Mouse (Mus musculus) layer of hippocampus, postnatal 14 days (tissue): ENCODE data around the gene Dmbx1. TPM values are rescaled to one million over a fixed set of nuclear protein-coding genes. Genes with fewer than 3 reads are reported as not detected.

Source experiments
- DNase-seq, 2 experiments: peaks; one replicate each; pipeline ENCODE4 v3.0.0; 2021 to 2022; ENCODE audit warnings: low spot score in 2 of 2, mixed read lengths in 1 of 2
- total RNA-seq, 2 experiments: library from RNA; stranded (reverse); gene quantifications; 2 replicates each; pipeline ENCODE4 v1.2.3; 2021

Dmbx1 gene
- total RNA-seq, 2 experiments from 2014 or later = 0.14 to 0.21 TPM

GRCm38 (mm10) chr4:115890553-115890952 is 49.2 kb downstream of the Dmbx1 start, which contains the start of gene 6430628N08Rik:
Gene 6430628N08Rik, plus strand, starts transcription at chr4:115890665.
- no peak for DNase-seq

- DNase-seq = no peak
These were observed 49.7 kb downstream of the Dmbx1 start for GRCm38 (mm10) chr4:115890066-115890465.

GRCm38 (mm10) chr4:115886875-115887274 is 52.9 kb downstream of the Dmbx1 start:
- DNase-seq = no peak

GRCm38 (mm10) chr4:115885846-115886245 is 53.9 kb downstream of the Dmbx1 start:
- DNase-seq = peak; percentile 13 to 28

GRCm38 (mm10) chr4:115884022-115884421 is 55.7 kb downstream of the Dmbx1 start, which contains the start of gene Kncn:
Gene Kncn, plus strand, starts transcription at chr4:115884400.
- no peak for DNase-seq

- no peak for DNase-seq
These were observed 57.5 kb downstream of the Dmbx1 start for GRCm38 (mm10) chr4:115882195-115882594.

GRCm38 (mm10) chr4:115881183-115881582 is 58.5 kb downstream of the Dmbx1 start:
- DNase-seq = peak; percentile 19 to 57

- DNase-seq = no peak
These were observed 60.9 kb downstream of the Dmbx1 start for GRCm38 (mm10) chr4:115878828-115879227.

GRCm38 (mm10) chr4:115878216-115878678 is 61.5 kb downstream of the Dmbx1 start:
- no peak for DNase-seq

- no peak for DNase-seq
These were observed 66.5 kb downstream of the Dmbx1 start for GRCm38 (mm10) chr4:115873231-115873630.

- DNase-seq = no peak
These were observed 70.1 kb downstream of the Dmbx1 start for GRCm38 (mm10) chr4:115869512-115870210.

Other genes with a start within 250 kb of the Dmbx1 start
- 10 to 100 TPM; 44.8 to 46.6 TPM for gene Efcab14, start 202.2 kb downstream of the Dmbx1 start, total RNA-seq
- gene Tex38, start 158.9 kb downstream of the Dmbx1 start, total RNA-seq = not detected
- 10 to 100 TPM; 35.2 to 37.8 TPM for gene Atpaf1, start 155.1 kb downstream of the Dmbx1 start, total RNA-seq
- gene Mob3c, start 111.8 kb downstream of the Dmbx1 start, total RNA-seq = 1 to 10 TPM; 3.9 TPM
- gene Mknk1, start 100.7 kb downstream of the Dmbx1 start, total RNA-seq = 10 to 100 TPM; 42.8 to 46.9 TPM
- under 1 TPM; 0.26 to 0.55 TPM for gene Kncn, start 55.5 kb downstream of the Dmbx1 start, total RNA-seq
- gene 6430628N08Rik, start 49.3 kb downstream of the Dmbx1 start, total RNA-seq = not detected
- gene Faah, start 78.0 kb upstream of the Dmbx1 start, total RNA-seq = 100 to 1,000 TPM; 123 to 126 TPM
- 10 to 100 TPM in 1 of 2 experiments, 1 to 10 TPM in 1; 9.0 to 10.8 TPM for gene Nsun4, start 114.0 kb upstream of the Dmbx1 start, total RNA-seq
- 100 to 1,000 TPM; 428 to 464 TPM for gene Uqcrh, start 135.1 kb upstream of the Dmbx1 start, total RNA-seq
- gene Lrrc41, start 135.3 kb upstream of the Dmbx1 start, total RNA-seq = 10 to 100 TPM; 46.9 to 49.4 TPM
- 1 to 10 TPM; 1.2 TPM for gene Rad54l, start 183.8 kb upstream of the Dmbx1 start, total RNA-seq
- 10 to 100 TPM; 71.8 to 72.1 TPM for gene Pomgnt1, start 183.9 kb upstream of the Dmbx1 start, total RNA-seq
- 10 to 100 TPM; 18.2 to 23.8 TPM for gene Lurap1, start 211.4 kb upstream of the Dmbx1 start, total RNA-seq
- gene Tspan1, start 227.7 kb upstream of the Dmbx1 start, total RNA-seq = not detected
- gene 1700042G07Rik, start 233.4 kb upstream of the Dmbx1 start, total RNA-seq = not detected
- gene Gm49337, start 233.5 kb upstream of the Dmbx1 start, total RNA-seq = 1 to 10 TPM in 1 of 2 experiments, not detected in 1; 1.4 TPM